Mouse (Mus musculus) heart, adult 2 months (tissue): ENCODE results near the gene Mtmr3. TPM values are rescaled to one million over a fixed set of nuclear protein-coding genes. Genes with fewer than 3 reads are reported as not detected.

ENCODE experiments used
- DNase-seq, 2 experiments: peaks; one replicate each; pipeline ENCODE4 v3.0.0; 2021
- H3K27ac ChIP-seq: fragments of 200-600 bp; 2 replicates; pipeline ENCODE4 v1.8.1; 2022
- H3K27me3 ChIP-seq: fragments of 200-500 bp; 2 replicates; pipeline ENCODE4 v1.6.1; 2012; ENCODE audit warnings: mild to moderate bottlenecking, low read length, inconsistent platforms, mixed read lengths; ENCODE audit not compliant: control insufficient read depth, insufficient read depth
- H3K36me3 ChIP-seq: fragments of 200-500 bp; 2 replicates; pipeline ENCODE4 v1.6.1; 2012; ENCODE audit warnings: low read length, inconsistent platforms; ENCODE audit not compliant: control insufficient read depth, insufficient read depth
- H3K4me1 ChIP-seq: fragments of 200-500 bp; 2 replicates; pipeline ENCODE4 v1.6.1; 2011; ENCODE audit warnings: low read length; ENCODE audit not compliant: control insufficient read depth, insufficient read depth
- H3K4me3 ChIP-seq: fragments of 200-600 bp; 2 replicates; pipeline ENCODE4 v1.8.1; 2022
- H3K79me2 ChIP-seq: fragments of 200-500 bp; replicated peaks from 2 replicates; pipeline ENCODE4 v1.6.1; 2012; ENCODE audit warnings: mild to moderate bottlenecking, inconsistent platforms, low read length, moderate library complexity, mixed read lengths; ENCODE audit not compliant: control insufficient read depth, insufficient read depth
- H3K9ac ChIP-seq: fragments of 200-500 bp; 2 replicates; pipeline ENCODE4 v1.6.1; 2012; ENCODE audit warnings: low read depth, mild to moderate bottlenecking, control low read depth, inconsistent platforms, low read length, mixed read lengths
- CTCF ChIP-seq: fragments of 200-600 bp; IDR thresholded peaks from 2 replicates; pipeline ENCODE4 v1.8.1; 2022; ENCODE audit warnings: antibody characterized with exemption, mild to moderate bottlenecking, moderate library complexity
- EP300 ChIP-seq: fragments of 200-500 bp; IDR thresholded peaks from 2 replicates; pipeline ENCODE4 v1.6.1; 2011; ENCODE audit warnings: low read depth, low read length, control low read depth; ENCODE audit not compliant: insufficient read depth
- POLR2A ChIP-seq: fragments of 200-500 bp; IDR thresholded peaks from 2 replicates; pipeline ENCODE4 v1.6.1; 2011; ENCODE audit warnings: mild to moderate bottlenecking, low read depth, low read length, control low read depth; ENCODE audit not compliant: insufficient read depth
- WGBS: fragments of 180-500 bp; shearing (Covaris S2); methylation state at CpG from one replicate; pipeline ENCODE4 v1.1.7; 2018; 5-methylcytosine and 5-hydroxymethylcytosine counted together
- intact Hi-C: fragments of 180-260 bp; cut with DNase I; formaldehyde crosslinking; loops from one replicate; pipeline ENCODE4 v1.15.1; 2025
- polyA plus RNA-seq: library from polyadenylated mRNA; depleted of rRNA; stranded (reverse); fragments of >200 nt; gene quantifications from 2 replicates; pipeline ENCODE4 v1.2.3, GENCODE M21; 2012
- total RNA-seq, 2 experiments: library from RNA; stranded (reverse); gene quantifications; 2 replicates each; pipeline ENCODE4 v1.2.3; 2021

Mtmr3 gene
- total and polyA plus RNA-seq, 3 experiments: 24.4 to 50.8 (median 43.9) TPM

DNA sequence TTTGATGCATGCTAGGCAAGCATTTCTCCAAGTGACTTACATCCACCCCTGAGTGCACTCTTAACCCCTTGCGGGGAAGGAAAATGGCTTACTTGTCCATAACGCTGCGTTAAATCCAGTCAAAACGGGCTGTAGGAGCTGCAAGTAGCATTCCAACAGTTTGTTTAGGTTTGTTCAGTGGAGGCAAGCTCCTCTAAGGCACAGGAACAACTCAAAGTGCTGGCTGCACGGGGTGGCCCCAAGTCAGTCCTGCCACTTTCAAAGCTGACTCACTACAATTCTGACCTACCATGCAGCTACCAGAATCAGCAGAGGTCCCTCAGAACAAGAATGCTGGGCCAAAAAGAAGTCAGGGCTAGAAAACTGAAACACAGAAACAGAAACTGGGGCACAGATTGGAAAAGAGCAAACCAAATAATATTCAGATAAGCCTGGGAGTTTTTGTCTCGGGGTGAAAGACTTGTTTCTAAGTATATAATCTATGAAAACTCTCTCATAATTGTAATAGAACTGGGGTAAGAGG is 72.5 kb downstream of the Mtmr3 start:
- H3K4me3 ChIP-seq: no peak overlapping the region
- no peak overlapping the region for H3K27ac ChIP-seq
- no peak for DNase-seq
- intact Hi-C loops: no loop called here
- TF ChIP-seq POLR2A: no peak
- TF ChIP-seq EP300: no peak
- TF ChIP-seq CTCF: no peak
- WGBS: 90% methylated on average over 6 of the region's 6 CpGs
- H3K36me3 ChIP-seq: peaks cover 22% of the 10 kb centered on the region
- no peaks in the 10 kb centered on the region; the same call in 1 of the 2 replicates for H3K79me2 ChIP-seq
- H3K27me3 ChIP-seq: no peaks in the 10 kb centered on the region
- no peak overlapping the region for H3K9ac ChIP-seq
- H3K4me1 ChIP-seq: peaks cover 2% of the 10 kb centered on the region

DNA sequence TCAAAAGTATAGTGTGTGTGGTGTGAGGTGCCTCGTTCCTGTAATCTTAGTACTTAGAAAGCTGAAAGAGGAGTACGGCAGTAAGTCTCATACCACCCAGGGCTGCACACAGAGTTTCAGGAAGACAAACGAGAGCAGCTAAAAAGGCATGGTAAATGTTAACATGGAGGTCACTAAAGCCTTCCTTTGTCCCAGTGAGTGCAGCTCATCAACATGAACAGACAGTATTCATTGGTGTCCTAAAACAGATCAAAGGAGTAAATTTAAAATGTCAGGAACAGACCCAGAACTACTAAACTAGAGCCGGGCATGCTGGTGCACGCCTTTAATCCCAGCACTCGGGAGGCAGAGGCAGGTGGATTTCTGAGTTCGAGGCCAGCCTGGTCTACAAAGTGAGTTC is 75.7 kb downstream of the Mtmr3 start:
- H3K9ac ChIP-seq: no peak overlapping the region
- peaks cover 19% of the 10 kb centered on the region for H3K36me3 ChIP-seq

DNA sequence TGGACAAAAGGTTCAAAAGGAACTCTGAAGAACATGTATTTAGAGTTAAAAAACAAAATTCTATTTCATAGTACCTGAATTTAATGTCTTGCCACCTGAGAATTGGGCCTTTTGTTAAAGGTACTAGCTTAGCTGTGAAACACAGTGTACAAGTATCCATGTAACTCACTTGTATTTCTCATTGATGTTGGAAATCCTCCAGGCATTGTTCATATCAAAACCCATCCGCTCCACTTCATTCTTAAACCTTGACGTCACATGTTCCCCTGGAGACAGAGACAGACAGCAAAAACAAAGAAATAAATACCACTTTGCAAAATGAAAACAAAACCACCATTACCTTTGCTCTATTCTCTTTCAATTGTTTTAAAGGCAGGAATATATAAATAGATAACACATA is 87.2 kb downstream of the Mtmr3 start:
- Histone ChIP-seq H3K27ac (peak overlapping the region; percentile 70), H3K79me2 (peaks cover 2% of the 10 kb centered on the region; the same call in 1 of the 2 replicates), H3K4me1 (peaks cover 4% of the 10 kb centered on the region; the same call in 1 of the 2 replicates), H3K36me3 (peaks cover 19% of the 10 kb centered on the region), H3K4me3 (no peak overlapping the region), H3K27me3 (no peaks in the 10 kb centered on the region), H3K9ac (no peak overlapping the region)
- no peak for TF ChIP-seq POLR2A
- TF ChIP-seq CTCF: no peak
- no peak for TF ChIP-seq EP300
- no peak for DNase-seq
- intact Hi-C loops: loop anchor here (5.0 kb wide), 1 partner anchor 195 kb away; the partner anchor contains the start of genes Uqcr10 and Zmat5
- 15% methylated on average over 2 of the region's 2 CpGs for WGBS

More for the DNA sequence above, 75.7 kb downstream of the Mtmr3 start:
- intact Hi-C loops: no loop called here
- H3K4me1 ChIP-seq: peaks cover 2% of the 10 kb centered on the region
- no peak for DNase-seq
- H3K4me3 ChIP-seq: no peak overlapping the region
- no peaks in the 10 kb centered on the region for H3K27me3 ChIP-seq
- TF ChIP-seq POLR2A (no peak), CTCF (no peak), EP300 (no peak)
- 85% methylated on average over 7 of the region's 7 CpGs for WGBS
- H3K27ac ChIP-seq: no peak overlapping the region
- H3K79me2 ChIP-seq: no peaks in the 10 kb centered on the region; the same call in 1 of the 2 replicates

DNA sequence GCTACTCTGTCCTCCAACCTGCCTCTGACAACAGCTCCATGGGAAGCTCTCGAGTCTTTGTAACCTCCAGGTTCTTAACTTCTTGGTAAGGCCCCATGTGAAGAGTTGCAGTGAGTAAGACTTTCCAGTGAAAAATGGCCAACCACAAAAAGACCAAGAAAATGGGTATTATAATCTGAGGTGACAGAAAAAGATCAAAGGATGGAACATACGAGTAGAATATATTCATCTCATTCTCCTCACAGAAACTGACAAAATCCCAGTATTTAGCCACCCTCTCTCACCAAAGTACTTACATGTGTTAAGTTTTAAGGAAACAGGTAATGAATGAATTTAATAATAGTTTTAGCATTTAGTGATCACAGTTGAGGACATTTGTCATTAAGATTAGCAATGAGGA is 88.2 kb downstream of the Mtmr3 start:
- TF ChIP-seq CTCF (no peak), POLR2A (no peak), EP300 (no peak)
- no peak overlapping the region; the same call in 1 of the 2 replicates for H3K27ac ChIP-seq
- no peaks in the 10 kb centered on the region for H3K27me3 ChIP-seq
- no peak overlapping the region for H3K4me3 ChIP-seq
- 91% methylated on average over 2 of the region's 2 CpGs for WGBS
- DNase-seq: no peak
- H3K79me2 ChIP-seq: peaks cover 2% of the 10 kb centered on the region; the same call in 1 of the 2 replicates
- no peak overlapping the region for H3K9ac ChIP-seq
- H3K36me3 ChIP-seq: peaks cover 23% of the 10 kb centered on the region
- intact Hi-C loops: loop anchor here (5.0 kb wide), 1 partner anchor 196 kb away; the partner anchor contains the start of genes Uqcr10 and Zmat5
- peaks cover 4% of the 10 kb centered on the region; the same call in 1 of the 2 replicates for H3K4me1 ChIP-seq

DNA sequence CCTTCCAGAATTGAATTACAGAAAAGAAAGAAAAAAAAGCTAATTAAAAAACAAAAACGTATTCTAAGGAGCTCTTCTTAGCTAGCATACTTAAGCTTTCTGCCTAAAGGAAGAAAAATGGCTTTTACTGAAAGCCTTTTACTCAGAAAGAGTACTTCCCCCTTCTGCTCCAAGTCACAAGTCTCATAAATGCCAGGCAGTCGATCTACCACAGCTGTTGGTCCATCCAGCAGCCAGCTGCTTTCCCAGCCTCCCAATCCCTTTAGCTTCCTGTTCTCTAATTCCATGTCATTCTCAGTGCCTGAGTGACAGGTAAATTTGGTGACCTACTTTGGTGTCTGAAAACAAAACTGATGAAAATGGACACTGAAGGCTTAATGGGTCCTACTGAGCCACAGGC is 92.5 kb downstream of the Mtmr3 start:
- no peaks in the 10 kb centered on the region for H3K27me3 ChIP-seq
- no peak for DNase-seq
- H3K9ac ChIP-seq: no peak overlapping the region
- peaks cover 17% of the 10 kb centered on the region for H3K36me3 ChIP-seq
- WGBS: 63% methylated on average over 2 of the region's 2 CpGs
- H3K4me1 ChIP-seq: peaks cover 6% of the 10 kb centered on the region
- H3K4me3 ChIP-seq: no peak overlapping the region
- H3K79me2 ChIP-seq: 0 out of 2 replicates have a peak, but pooled peaks cover 2% of the 10 kb centered on the region
- no peak for TF ChIP-seq EP300
- TF ChIP-seq CTCF: no peak
- intact Hi-C loops: loop anchor here (5.0 kb wide), 1 partner anchor 140 kb away; no protein-coding TSS in a partner anchor
- H3K27ac ChIP-seq: no peak overlapping the region

DNA sequence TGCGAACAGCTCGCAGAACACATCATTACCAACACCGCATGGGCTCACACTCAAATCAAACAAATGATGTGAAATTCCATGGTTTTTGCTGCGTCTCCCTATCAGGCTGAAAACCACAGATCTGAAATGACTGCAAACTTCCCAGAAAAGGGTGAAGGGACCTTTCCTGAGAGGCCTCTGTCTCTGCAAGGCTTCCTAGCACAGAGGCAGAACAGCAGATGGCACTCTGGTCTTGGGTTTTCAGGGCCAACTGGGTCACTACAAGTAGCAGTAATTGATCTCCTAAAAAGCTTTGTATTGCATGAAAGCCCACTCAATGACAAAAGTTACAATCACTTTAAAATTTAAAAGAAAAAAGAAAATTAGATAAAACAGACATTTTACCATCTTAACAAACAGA is 93.8 kb downstream of the Mtmr3 start:
- WGBS: 91% methylated on average over 4 of the region's 4 CpGs
- intact Hi-C loops: loop anchor here (5.0 kb wide), 1 partner anchor 141 kb away; no protein-coding TSS in a partner anchor
- TF ChIP-seq EP300 (no peak), CTCF (peak; percentile 61), POLR2A (no peak)
- Histone ChIP-seq H3K27me3 (no peaks in the 10 kb centered on the region), H3K36me3 (peaks cover 19% of the 10 kb centered on the region), H3K4me3 (no peak overlapping the region), H3K79me2 (0 out of 2 replicates have a peak, but pooled peaks cover 2% of the 10 kb centered on the region), H3K4me1 (peaks cover 4% of the 10 kb centered on the region), H3K9ac (no peak overlapping the region), H3K27ac (no peak overlapping the region)
- DNase-seq: no peak
